Mouse (Mus musculus): ENCODE data around the gene Kmt2c.

DNA sequence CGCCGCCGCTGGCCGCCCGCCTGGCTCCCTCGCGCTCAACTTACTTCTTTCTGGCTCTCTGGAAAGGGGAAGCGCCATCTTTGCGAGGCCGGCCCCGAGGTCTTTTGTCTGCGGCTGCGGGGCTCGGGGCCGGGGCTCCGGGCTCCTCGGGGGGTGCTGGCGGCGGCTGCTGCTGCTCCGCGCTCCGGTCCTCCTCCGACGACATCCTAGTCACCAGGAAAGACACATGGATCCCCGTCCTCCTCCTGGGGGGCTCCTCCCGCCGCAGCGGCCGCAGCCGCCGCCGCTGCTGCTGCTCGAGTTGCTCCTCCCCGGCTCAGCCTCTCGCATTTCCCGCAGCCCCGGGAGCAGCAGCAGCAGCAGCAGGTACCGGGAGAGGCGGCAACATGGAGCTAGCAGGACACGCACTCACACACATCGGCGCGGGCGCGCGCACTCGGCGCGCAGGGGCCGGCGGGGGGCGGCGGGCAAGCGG is at the start of gene Kmt2c:
- TF ChIP-seq POLR2A (IDR thresholded peaks at IDR 0.05; ENCODE audit: insufficient read depth, low read depth, low read length) (peak; percentile 69), CTCF (IDR thresholded peaks at IDR 0.05; ENCODE audit: insufficient read depth, low read depth, low read length) (no peak)

Data from olfactory bulb, adult 2 months (tissue).